Mouse (Mus musculus): ENCODE data around the gene Cacna2d4. TPM values are rescaled to one million over a fixed set of nuclear protein-coding genes. Genes with fewer than 3 reads are reported as not detected.

Cacna2d4 gene
- polyA plus RNA-seq, 1 experiment: not detected

- TF ChIP-seq TAL1 (IDR thresholded peaks at IDR 0.05; ENCODE audit: low read length): no peak
- TF ChIP-seq GATA1 (IDR thresholded peaks at IDR 0.05; ENCODE audit: low read length): no peak
- no peaks in the 10 kb centered on the region for H3K9me3 ChIP-seq (ENCODE audit: control insufficient read depth, low read length)
- H3K4me3 ChIP-seq (replicated peaks): no peak overlapping the region
- no peaks in the 10 kb centered on the region for H3K27me3 ChIP-seq (ENCODE audit: control insufficient read depth)
- H3K36me3 ChIP-seq (ENCODE audit: control insufficient read depth): peaks cover 42% of the 10 kb centered on the region
- H3K4me1 ChIP-seq (ENCODE audit: control insufficient read depth): no peaks in the 10 kb centered on the region; the same call in 1 of the 2 replicates
Observed at GRCm38 (mm10) chr6:119218591-119218990, 17.7 kb upstream of the Cacna2d4 start.

GRCm38 (mm10) chr6:119219237-119219870, 17.0 kb upstream of the Cacna2d4 start:
- H3K9me3 ChIP-seq (ENCODE audit: control insufficient read depth, low read length): no peaks in the 10 kb centered on the region
- no peaks in the 10 kb centered on the region; the same call in 1 of the 2 replicates for H3K4me1 ChIP-seq (ENCODE audit: control insufficient read depth)
- TF ChIP-seq GATA1 (IDR thresholded peaks at IDR 0.05; ENCODE audit: low read length) (no peak), TAL1 (IDR thresholded peaks at IDR 0.05; ENCODE audit: low read length) (no peak)
- no peak overlapping the region for H3K4me3 ChIP-seq (replicated peaks)
- H3K27me3 ChIP-seq (ENCODE audit: control insufficient read depth): no peaks in the 10 kb centered on the region
- peaks cover 37% of the 10 kb centered on the region for H3K36me3 ChIP-seq (ENCODE audit: control insufficient read depth)

- H3K36me3 ChIP-seq (ENCODE audit: control insufficient read depth): peaks cover 27% of the 10 kb centered on the region
- TF ChIP-seq GATA1 (IDR thresholded peaks at IDR 0.05; ENCODE audit: low read length) (no peak), TAL1 (IDR thresholded peaks at IDR 0.05; ENCODE audit: low read length) (no peak)
- no peak overlapping the region for H3K4me3 ChIP-seq (replicated peaks)
- no peaks in the 10 kb centered on the region for H3K27me3 ChIP-seq (ENCODE audit: control insufficient read depth)
- no peaks in the 10 kb centered on the region for H3K9me3 ChIP-seq (ENCODE audit: control insufficient read depth, low read length)
- no peaks in the 10 kb centered on the region; the same call in 1 of the 2 replicates for H3K4me1 ChIP-seq (ENCODE audit: control insufficient read depth)
Observed at GRCm38 (mm10) chr6:119220297-119220696, 16.0 kb upstream of the Cacna2d4 start.

- Histone ChIP-seq H3K36me3 (ENCODE audit: control insufficient read depth) (peaks cover 5% of the 10 kb centered on the region), H3K4me1 (ENCODE audit: control insufficient read depth) (no peaks in the 10 kb centered on the region; the same call in 1 of the 2 replicates), H3K27me3 (ENCODE audit: control insufficient read depth) (no peaks in the 10 kb centered on the region), H3K4me3 (replicated peaks) (no peak overlapping the region), H3K9me3 (ENCODE audit: control insufficient read depth, low read length) (no peaks in the 10 kb centered on the region)
- TF ChIP-seq GATA1 (IDR thresholded peaks at IDR 0.05; ENCODE audit: low read length): no peak
- no peak for TF ChIP-seq TAL1 (IDR thresholded peaks at IDR 0.05; ENCODE audit: low read length)
Observed at GRCm38 (mm10) chr6:119224451-119225195, 11.7 kb upstream of the Cacna2d4 start.

- Histone ChIP-seq H3K9me3 (ENCODE audit: control insufficient read depth, low read length) (no peaks in the 10 kb centered on the region), H3K4me1 (ENCODE audit: control insufficient read depth) (no peaks in the 10 kb centered on the region; the same call in 1 of the 2 replicates), H3K27me3 (ENCODE audit: control insufficient read depth) (no peaks in the 10 kb centered on the region), H3K4me3 (replicated peaks) (no peak overlapping the region), H3K36me3 (ENCODE audit: control insufficient read depth) (peaks cover 3% of the 10 kb centered on the region)
- no peak for TF ChIP-seq TAL1 (IDR thresholded peaks at IDR 0.05; ENCODE audit: low read length)
- TF ChIP-seq GATA1 (IDR thresholded peaks at IDR 0.05; ENCODE audit: low read length): no peak
Observed at GRCm38 (mm10) chr6:119225226-119225625, 11.1 kb upstream of the Cacna2d4 start.

- no peak for TF ChIP-seq TAL1 (IDR thresholded peaks at IDR 0.05; ENCODE audit: low read length)
- TF ChIP-seq GATA1 (IDR thresholded peaks at IDR 0.05; ENCODE audit: low read length): no peak
- Histone ChIP-seq H3K27me3 (ENCODE audit: control insufficient read depth) (no peaks in the 10 kb centered on the region), H3K36me3 (ENCODE audit: control insufficient read depth) (peaks cover 3% of the 10 kb centered on the region), H3K4me3 (replicated peaks) (no peak overlapping the region), H3K9me3 (ENCODE audit: control insufficient read depth, low read length) (no peaks in the 10 kb centered on the region), H3K4me1 (ENCODE audit: control insufficient read depth) (no peaks in the 10 kb centered on the region; the same call in 1 of the 2 replicates)
Observed at GRCm38 (mm10) chr6:119225731-119226130, 10.6 kb upstream of the Cacna2d4 start.

GRCm38 (mm10) chr6:119227001-119227400, 9.3 kb upstream of the Cacna2d4 start:
- no peak overlapping the region for H3K4me3 ChIP-seq (replicated peaks)
- H3K27me3 ChIP-seq (ENCODE audit: control insufficient read depth): no peaks in the 10 kb centered on the region
- H3K4me1 ChIP-seq (ENCODE audit: control insufficient read depth): no peaks in the 10 kb centered on the region; the same call in 1 of the 2 replicates
- H3K9me3 ChIP-seq (ENCODE audit: control insufficient read depth, low read length): no peaks in the 10 kb centered on the region
- TF ChIP-seq TAL1 (IDR thresholded peaks at IDR 0.05; ENCODE audit: low read length) (no peak), GATA1 (IDR thresholded peaks at IDR 0.05; ENCODE audit: low read length) (no peak)
- H3K36me3 ChIP-seq (ENCODE audit: control insufficient read depth): no peaks in the 10 kb centered on the region

GRCm38 (mm10) chr6:119228861-119229603, 7.3 kb upstream of the Cacna2d4 start:
- Histone ChIP-seq H3K27me3 (ENCODE audit: control insufficient read depth) (no peaks in the 10 kb centered on the region), H3K4me1 (ENCODE audit: control insufficient read depth) (no peaks in the 10 kb centered on the region), H3K36me3 (ENCODE audit: control insufficient read depth) (no peaks in the 10 kb centered on the region), H3K9me3 (ENCODE audit: control insufficient read depth, low read length) (no peaks in the 10 kb centered on the region), H3K4me3 (replicated peaks) (no peak overlapping the region)
- TF ChIP-seq TAL1 (IDR thresholded peaks at IDR 0.05; ENCODE audit: low read length): no peak
- no peak for TF ChIP-seq GATA1 (IDR thresholded peaks at IDR 0.05; ENCODE audit: low read length)

- H3K9me3 ChIP-seq (ENCODE audit: control insufficient read depth, low read length): no peaks in the 10 kb centered on the region
- TF ChIP-seq GATA1 (IDR thresholded peaks at IDR 0.05; ENCODE audit: low read length) (no peak), TAL1 (IDR thresholded peaks at IDR 0.05; ENCODE audit: low read length) (no peak)
- no peak overlapping the region for H3K4me3 ChIP-seq (replicated peaks)
- H3K27me3 ChIP-seq (ENCODE audit: control insufficient read depth): no peaks in the 10 kb centered on the region
- H3K4me1 ChIP-seq (ENCODE audit: control insufficient read depth): no peaks in the 10 kb centered on the region
- no peaks in the 10 kb centered on the region for H3K36me3 ChIP-seq (ENCODE audit: control insufficient read depth)
Observed at GRCm38 (mm10) chr6:119233066-119233465, 3.3 kb upstream of the Cacna2d4 start.
